Mouse (Mus musculus): ENCODE results near the gene Rnf6. TPM values are rescaled to one million over a fixed set of nuclear protein-coding genes. Genes with fewer than 3 reads are reported as not detected.

Gene Rnf6
- polyA plus RNA-seq, 1 experiment, result 36.2 TPM

DNA sequence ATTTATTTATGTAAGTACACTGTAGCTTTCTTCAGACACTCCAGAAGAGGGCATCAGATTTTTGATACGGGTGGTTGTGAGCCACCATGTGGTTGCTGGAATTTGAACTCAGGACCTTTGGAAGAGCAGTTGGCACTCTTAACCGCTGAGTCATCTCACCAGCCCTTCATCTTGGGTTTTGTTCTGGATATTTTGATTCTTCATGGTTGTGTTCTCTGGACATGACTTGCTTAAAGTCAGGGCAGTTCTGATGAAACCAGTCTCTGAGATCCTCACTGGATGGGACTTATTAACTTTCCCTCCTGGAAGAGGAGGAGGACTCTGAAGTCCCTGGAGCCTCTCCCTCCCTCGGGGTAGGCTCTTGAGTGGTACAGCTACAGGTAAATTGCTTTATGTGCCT lies 19.8 kb upstream of the Rnf6 start:
- TF ChIP-seq CTCF (conservative IDR thresholded peaks at IDR 0.05; ENCODE audit: insufficient read depth, insufficient read length, low read depth, low read length) (no peak), POLR2A (IDR thresholded peaks at IDR 0.05; ENCODE audit: low read depth, low read length) (no peak)
- no peak overlapping the region for H3K27ac ChIP-seq (ENCODE audit: insufficient read depth, low read depth, low read length)
- peak; percentile 75 for DNase-seq
- no peaks in the 10 kb centered on the region for H3K36me3 ChIP-seq (ENCODE audit: control insufficient read depth, insufficient read depth, low read length)
- peaks cover 47% of the 10 kb centered on the region for H3K4me1 ChIP-seq (ENCODE audit: control insufficient read depth, insufficient read depth, low read length)
- H3K4me3 ChIP-seq (ENCODE audit: insufficient read depth, low read depth, low read length), result no peak overlapping the region
- WGBS, result 52% methylated on average over 3 of the region's 3 CpGs
- H3K27me3 ChIP-seq (replicated peaks; ENCODE audit: control insufficient read depth, insufficient read depth, low read length), result no peaks in the 10 kb centered on the region

DNA sequence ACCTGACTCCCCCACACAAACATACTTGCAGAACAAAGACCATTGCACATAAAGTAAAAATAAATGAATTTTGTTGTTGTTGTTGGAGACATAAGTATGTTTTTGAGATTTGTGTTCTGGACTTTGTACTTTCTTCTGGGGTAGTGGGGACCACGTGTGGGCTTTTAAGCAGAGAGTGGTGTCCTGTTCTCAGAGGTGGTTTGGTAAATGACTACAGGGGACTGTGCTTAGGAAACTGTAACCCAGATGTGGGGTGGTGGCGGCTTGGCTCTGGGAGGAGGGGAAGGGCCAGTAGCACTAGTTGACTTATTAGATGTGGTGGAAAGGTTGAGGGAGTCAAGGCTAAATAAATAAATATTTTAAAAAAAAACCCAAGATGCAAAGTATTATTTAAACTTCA lies 19.4 kb upstream of the Rnf6 start:
- Histone ChIP-seq H3K4me1 (ENCODE audit: control insufficient read depth, insufficient read depth, low read length) (peaks cover 52% of the 10 kb centered on the region), H3K27ac (ENCODE audit: insufficient read depth, low read depth, low read length) (peak overlapping the region; percentile 77), H3K4me3 (ENCODE audit: insufficient read depth, low read depth, low read length) (no peak overlapping the region), H3K27me3 (replicated peaks; ENCODE audit: control insufficient read depth, insufficient read depth, low read length) (no peaks in the 10 kb centered on the region), H3K36me3 (ENCODE audit: control insufficient read depth, insufficient read depth, low read length) (no peaks in the 10 kb centered on the region)
- DNase-seq, result peak; percentile 59
- TF ChIP-seq POLR2A (IDR thresholded peaks at IDR 0.05; ENCODE audit: low read depth, low read length) (no peak), CTCF (conservative IDR thresholded peaks at IDR 0.05; ENCODE audit: insufficient read depth, insufficient read length, low read depth, low read length) (no peak)
- WGBS, result 44% methylated on average over 2 of the region's 2 CpGs

DNA sequence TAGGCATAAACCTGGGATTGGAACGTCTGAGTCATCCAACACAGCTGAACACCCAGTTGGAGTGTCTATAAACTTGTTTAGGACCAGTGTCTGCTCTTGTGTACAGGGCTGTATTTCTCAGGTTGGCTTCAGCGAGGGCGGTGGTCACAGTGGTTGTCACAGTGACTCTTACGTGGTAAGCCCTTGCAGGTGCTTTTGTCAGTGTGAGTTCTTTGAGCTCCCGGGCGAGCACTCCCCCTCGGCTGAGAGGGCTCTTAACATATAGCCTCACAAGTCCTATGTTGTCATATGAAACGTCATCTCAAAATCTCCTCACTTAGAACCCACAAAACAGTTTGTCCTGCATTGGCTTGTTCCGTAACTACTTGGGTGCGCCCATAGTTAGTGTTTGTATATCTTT lies 16.9 kb upstream of the Rnf6 start:
- H3K4me1 ChIP-seq (ENCODE audit: control insufficient read depth, insufficient read depth, low read length), result peaks cover 54% of the 10 kb centered on the region
- H3K27me3 ChIP-seq (replicated peaks; ENCODE audit: control insufficient read depth, insufficient read depth, low read length), result no peaks in the 10 kb centered on the region
- no peak for DNase-seq
- WGBS, result 73% methylated on average over 10 of the region's 10 CpGs
- H3K4me3 ChIP-seq (ENCODE audit: insufficient read depth, low read depth, low read length), result no peak overlapping the region
- TF ChIP-seq CTCF (conservative IDR thresholded peaks at IDR 0.05; ENCODE audit: insufficient read depth, insufficient read length, low read depth, low read length) (no peak), POLR2A (IDR thresholded peaks at IDR 0.05; ENCODE audit: low read depth, low read length) (no peak)
- H3K36me3 ChIP-seq (ENCODE audit: control insufficient read depth, insufficient read depth, low read length), result no peaks in the 10 kb centered on the region
- H3K27ac ChIP-seq (ENCODE audit: insufficient read depth, low read depth, low read length), result no peak overlapping the region

- peaks cover 31% of the 10 kb centered on the region for H3K4me1 ChIP-seq (ENCODE audit: control insufficient read depth, insufficient read depth, low read length)
- H3K27ac ChIP-seq (ENCODE audit: insufficient read depth, low read depth, low read length), result no peak overlapping the region
- H3K36me3 ChIP-seq (ENCODE audit: control insufficient read depth, insufficient read depth, low read length), result no peaks in the 10 kb centered on the region
- no peak for DNase-seq
- H3K4me3 ChIP-seq (ENCODE audit: insufficient read depth, low read depth, low read length), result no peak overlapping the region
- 72% methylated on average over 1 of the region's 1 CpGs for WGBS
- no peaks in the 10 kb centered on the region for H3K27me3 ChIP-seq (replicated peaks; ENCODE audit: control insufficient read depth, insufficient read depth, low read length)
- TF ChIP-seq CTCF (conservative IDR thresholded peaks at IDR 0.05; ENCODE audit: insufficient read depth, insufficient read length, low read depth, low read length), result no peak
- TF ChIP-seq POLR2A (IDR thresholded peaks at IDR 0.05; ENCODE audit: low read depth, low read length), result no peak
Observed at GRCm38 (mm10) chr5:146234336-146234735, 13.0 kb upstream of the Rnf6 start.

DNA sequence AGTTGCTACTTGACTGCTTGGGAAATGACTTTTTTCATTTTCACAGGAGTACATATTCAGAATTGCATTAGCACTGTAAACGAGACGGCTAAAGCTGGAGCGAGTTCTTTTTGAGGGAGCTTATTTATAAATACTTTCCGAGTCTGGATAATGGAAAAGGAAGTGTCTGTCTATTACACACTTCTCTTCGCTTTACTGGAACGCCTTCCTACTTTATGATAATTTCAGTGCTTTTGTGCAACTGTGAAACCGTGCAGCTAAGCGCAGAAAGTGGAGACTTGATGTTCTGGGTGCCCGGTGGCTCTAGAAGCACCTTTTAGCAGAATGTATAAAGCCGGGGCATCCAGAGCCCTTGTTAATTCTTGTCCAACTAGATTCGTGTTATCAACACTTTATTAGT lies 11.5 kb upstream of the Rnf6 start:
- Histone ChIP-seq H3K36me3 (ENCODE audit: control insufficient read depth, insufficient read depth, low read length) (no peaks in the 10 kb centered on the region), H3K27me3 (replicated peaks; ENCODE audit: control insufficient read depth, insufficient read depth, low read length) (no peaks in the 10 kb centered on the region), H3K4me3 (ENCODE audit: insufficient read depth, low read depth, low read length) (peak overlapping the region; percentile 29), H3K4me1 (ENCODE audit: control insufficient read depth, insufficient read depth, low read length) (peaks cover 23% of the 10 kb centered on the region), H3K27ac (ENCODE audit: insufficient read depth, low read depth, low read length) (no peak overlapping the region)
- WGBS, result 19% methylated on average over 11 of the region's 11 CpGs
- TF ChIP-seq POLR2A (IDR thresholded peaks at IDR 0.05; ENCODE audit: low read depth, low read length) (no peak), CTCF (conservative IDR thresholded peaks at IDR 0.05; ENCODE audit: insufficient read depth, insufficient read length, low read depth, low read length) (no peak)
- no peak for DNase-seq

DNA sequence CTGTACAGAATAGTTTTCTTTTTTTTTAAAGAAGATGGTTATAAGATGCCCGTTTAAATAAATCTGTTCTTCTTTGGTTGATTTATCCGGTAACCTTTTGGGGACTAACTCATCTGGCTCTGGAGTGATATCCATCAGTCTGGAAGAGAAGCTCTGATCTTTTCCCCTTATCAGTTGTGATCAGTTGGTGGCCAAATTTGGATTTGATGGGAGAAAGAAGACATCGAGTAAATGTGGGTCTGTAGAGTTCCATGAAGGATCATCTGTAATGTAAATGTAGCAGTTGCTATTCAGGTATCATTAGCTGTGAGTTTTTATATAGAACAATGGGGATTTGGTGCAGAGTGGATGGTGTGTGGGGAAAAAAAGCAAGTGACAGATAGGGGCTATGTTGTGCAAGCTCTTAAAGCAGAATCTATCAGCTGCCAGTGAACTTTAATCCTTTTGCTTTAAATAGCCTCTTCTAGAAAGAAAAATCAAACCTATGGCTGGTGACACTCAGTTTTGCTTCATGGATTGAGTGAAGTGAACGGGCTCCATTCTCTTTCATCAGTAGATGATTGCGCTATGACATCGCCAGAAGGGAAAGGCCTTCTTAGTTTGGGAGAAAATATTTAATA lies 10.8 kb upstream of the Rnf6 start:
- no peaks in the 10 kb centered on the region for H3K27me3 ChIP-seq (replicated peaks; ENCODE audit: control insufficient read depth, insufficient read depth, low read length)
- H3K4me3 ChIP-seq (ENCODE audit: insufficient read depth, low read depth, low read length), result peak overlapping the region; percentile 81
- 18% methylated on average over 6 of the region's 6 CpGs for WGBS
- TF ChIP-seq CTCF (conservative IDR thresholded peaks at IDR 0.05; ENCODE audit: insufficient read depth, insufficient read length, low read depth, low read length) (no peak), POLR2A (IDR thresholded peaks at IDR 0.05; ENCODE audit: low read depth, low read length) (no peak)
- H3K27ac ChIP-seq (ENCODE audit: insufficient read depth, low read depth, low read length), result peak overlapping the region; percentile 88
- peaks cover 18% of the 10 kb centered on the region for H3K4me1 ChIP-seq (ENCODE audit: control insufficient read depth, insufficient read depth, low read length)
- H3K36me3 ChIP-seq (ENCODE audit: control insufficient read depth, insufficient read depth, low read length), result no peaks in the 10 kb centered on the region
- DNase-seq, result no peak

DNA sequence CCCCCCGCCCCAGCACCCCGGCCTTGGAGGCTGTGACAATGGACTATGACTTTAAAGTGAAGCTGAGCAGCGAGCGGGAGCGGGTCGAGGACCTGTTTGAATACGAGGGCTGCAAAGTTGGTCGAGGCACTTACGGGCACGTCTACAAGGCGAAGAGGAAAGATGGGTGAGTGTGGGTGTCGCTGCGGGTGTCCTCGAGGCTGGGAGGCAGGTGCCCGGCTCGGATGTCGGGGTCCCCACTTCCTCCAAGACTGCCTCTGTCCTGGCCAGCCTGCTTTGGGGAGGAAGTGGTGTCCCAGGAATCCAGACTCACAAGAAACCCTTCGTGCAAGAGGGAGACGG lies 10.3 kb upstream of the Rnf6 start:
- Histone ChIP-seq H3K27ac (ENCODE audit: insufficient read depth, low read depth, low read length) (peak overlapping the region; percentile 88), H3K27me3 (replicated peaks; ENCODE audit: control insufficient read depth, insufficient read depth, low read length) (no peaks in the 10 kb centered on the region), H3K4me3 (ENCODE audit: insufficient read depth, low read depth, low read length) (peak overlapping the region; percentile 81), H3K4me1 (ENCODE audit: control insufficient read depth, insufficient read depth, low read length) (peaks cover 14% of the 10 kb centered on the region), H3K36me3 (ENCODE audit: control insufficient read depth, insufficient read depth, low read length) (no peaks in the 10 kb centered on the region)
- TF ChIP-seq CTCF (conservative IDR thresholded peaks at IDR 0.05; ENCODE audit: insufficient read depth, insufficient read length, low read depth, low read length) (no peak), POLR2A (IDR thresholded peaks at IDR 0.05; ENCODE audit: low read depth, low read length) (no peak)
- 0% methylated on average over 19 of the region's 19 CpGs for WGBS
- DNase-seq, result no peak
